Comparison of ENCODE assay signal across 10 mouse cellular contexts in the genomic region with DNA sequence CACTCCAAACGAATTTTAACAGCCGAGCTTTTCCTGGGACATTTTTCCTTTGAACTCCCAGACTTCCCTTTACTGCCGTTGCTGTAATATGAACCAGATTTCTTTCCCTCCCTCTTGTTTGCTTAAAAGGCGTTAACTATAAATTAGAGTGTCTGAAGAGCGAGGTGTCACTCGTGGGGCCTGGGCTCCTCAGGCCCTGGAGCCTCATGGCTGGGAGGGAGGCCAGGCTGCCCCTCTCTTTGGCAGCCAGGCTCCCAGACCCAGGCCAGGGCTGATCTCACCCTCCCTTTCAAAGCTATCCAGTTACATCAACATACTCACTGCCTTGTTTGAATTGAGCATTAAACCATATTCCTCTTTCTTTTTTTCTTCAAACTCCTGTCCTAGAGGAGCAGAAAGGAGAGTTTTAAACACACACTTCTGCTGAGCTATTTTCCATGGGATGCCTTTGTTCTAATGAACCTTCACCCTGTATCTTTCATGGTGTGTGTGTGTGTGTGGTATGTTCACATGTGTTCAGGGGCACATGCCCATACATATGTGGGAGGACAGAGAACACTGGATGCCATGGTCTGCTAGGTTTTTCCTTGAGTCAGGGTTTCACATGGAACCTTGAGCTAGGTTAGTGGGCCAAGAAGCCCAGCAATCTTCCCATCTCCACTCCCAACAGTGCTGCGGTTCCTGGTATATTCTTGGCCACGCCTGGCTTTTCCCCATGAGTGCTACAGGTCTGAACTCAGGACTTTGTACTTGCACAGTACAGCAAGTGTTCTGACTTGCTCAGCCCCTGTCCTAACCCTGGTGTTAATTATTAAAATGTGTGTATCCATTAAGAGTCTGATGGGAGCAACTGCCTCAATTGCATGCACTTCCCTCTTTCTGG.
A peak's percentile ranks its signal among the peaks of the same experiment; 100 is the strongest.
DNase-seq lines count a peak whose midpoint lies in the region; ATAC-seq lines count a peak whose summit lies in the region.
"Had no signal": no experiment of that assay in that cellular context is flagged by ENCODE, and none has a peak within 500 bp of the region (broad histone marks: within the 10 kb centered on the region; RNA-seq: fewer than 3 reads in every experiment).

No protein-coding gene starts in this region.

- no peaks in the 10 kb centered on the region for H3K36me3 ChIP-seq in forebrain, embryonic 10.5 days (replicated peaks)
- no peaks in the 10 kb centered on the region for H3K36me3 ChIP-seq in forebrain, embryonic 12.5 days (replicated peaks)
- H3K36me3 ChIP-seq in intestine, embryonic 15.5 days: no peaks in the 10 kb centered on the region
- no peaks in the 10 kb centered on the region for H3K36me3 ChIP-seq in limb, embryonic 13.5 days
- peaks cover 3% of the 10 kb centered on the region; the same call in 1 of the 2 replicates for H3K36me3 ChIP-seq in heart, embryonic 10.5 days

- peak overlapping the region; percentile 65 for H3K27ac ChIP-seq in forebrain, embryonic 10.5 days
- H3K27ac ChIP-seq in forebrain, embryonic 12.5 days: no peak overlapping the region
- H3K27ac ChIP-seq in intestine, embryonic 15.5 days: peak overlapping the region; percentile 74
- peak overlapping the region; percentile 82 for H3K27ac ChIP-seq in limb, embryonic 13.5 days
- H3K27ac ChIP-seq in heart, embryonic 10.5 days: no peak overlapping the region
- H3K27ac ChIP-seq: macrophage had no signal

- no peaks in the 10 kb centered on the region for H3K9me3 ChIP-seq in forebrain, embryonic 10.5 days
- no peaks in the 10 kb centered on the region for H3K9me3 ChIP-seq in forebrain, embryonic 12.5 days
- no peaks in the 10 kb centered on the region for H3K9me3 ChIP-seq in intestine, embryonic 15.5 days
- H3K9me3 ChIP-seq in limb, embryonic 13.5 days: no peaks in the 10 kb centered on the region
- no peaks in the 10 kb centered on the region for H3K9me3 ChIP-seq in heart, embryonic 10.5 days

- WGBS in forebrain, embryonic 10.5 days: 66% methylated on average over 8 of the region's 8 CpGs
- WGBS in forebrain, embryonic 12.5 days: 49% methylated on average over 8 of the region's 8 CpGs
- 21% methylated on average over 8 of the region's 8 CpGs for WGBS in intestine, embryonic 15.5 days
- WGBS in limb, embryonic 13.5 days: 16% methylated on average over 8 of the region's 8 CpGs
- WGBS in heart, embryonic 10.5 days: 53% methylated on average over 8 of the region's 8 CpGs

- ATAC-seq in forebrain, embryonic 12.5 days (ENCODE audit: low FRiP score): no peak
- peak; percentile 97 for ATAC-seq in intestine, embryonic 15.5 days
- peak; percentile 85 for ATAC-seq in limb, embryonic 13.5 days (ENCODE audit: low FRiP score, low read depth)

- no peak overlapping the region for H3K9ac ChIP-seq in forebrain, embryonic 12.5 days
- H3K9ac ChIP-seq in intestine, embryonic 15.5 days: no peak overlapping the region
- no peak overlapping the region for H3K9ac ChIP-seq in limb, embryonic 13.5 days

- H3K4me2 ChIP-seq in forebrain, embryonic 12.5 days: no peak overlapping the region
- H3K4me2 ChIP-seq in intestine, embryonic 15.5 days (replicated peaks): no peak overlapping the region
- 0 out of 2 replicates have a peak overlapping the region, but pooled peaks have one; percentile 3 for H3K4me2 ChIP-seq in limb, embryonic 13.5 days (replicated peaks)

- no peak overlapping the region for H3K4me3 ChIP-seq in forebrain, embryonic 10.5 days
- H3K4me3 ChIP-seq in forebrain, embryonic 12.5 days (replicated peaks): no peak overlapping the region
- H3K4me3 ChIP-seq in intestine, embryonic 15.5 days (replicated peaks): no peak overlapping the region
- H3K4me3 ChIP-seq in limb, embryonic 13.5 days: no peak overlapping the region
- no peak overlapping the region for H3K4me3 ChIP-seq in heart, embryonic 10.5 days

- peaks cover 41% of the 10 kb centered on the region for H3K4me1 ChIP-seq in forebrain, embryonic 10.5 days
- peaks cover 19% of the 10 kb centered on the region for H3K4me1 ChIP-seq in forebrain, embryonic 12.5 days
- peaks cover 7% of the 10 kb centered on the region for H3K4me1 ChIP-seq in intestine, embryonic 15.5 days (replicated peaks)
- peaks cover 67% of the 10 kb centered on the region for H3K4me1 ChIP-seq in limb, embryonic 13.5 days
- peaks cover 10% of the 10 kb centered on the region; the same call in 1 of the 2 replicates for H3K4me1 ChIP-seq in heart, embryonic 10.5 days

- peaks cover 20% of the 10 kb centered on the region; the same call in 1 of the 2 replicates for H3K27me3 ChIP-seq in forebrain, embryonic 10.5 days (ENCODE audit: poor library complexity, severe bottlenecking)
- H3K27me3 ChIP-seq in forebrain, embryonic 12.5 days: peaks cover 9% of the 10 kb centered on the region; the same call in 1 of the 2 replicates
- no peaks in the 10 kb centered on the region for H3K27me3 ChIP-seq in intestine, embryonic 15.5 days (replicated peaks)
- H3K27me3 ChIP-seq in limb, embryonic 13.5 days: no peaks in the 10 kb centered on the region; the same call in 1 of the 2 replicates
- no peaks in the 10 kb centered on the region for H3K27me3 ChIP-seq in heart, embryonic 10.5 days (ENCODE audit: insufficient read depth, poor library complexity, severe bottlenecking)

- no peak for DNase-seq in forebrain, embryonic 10.5 days (ENCODE audit: extremely low spot score, low spot score)
- DNase-seq in embryo, embryonic 10 days (ENCODE audit: low spot score): peak; percentile 64
- no peak for DNase-seq in urinary bladder, postnatal 14 days (ENCODE audit: low spot score)
- DNase-seq in heart, embryonic 10.5 days (ENCODE audit: low spot score): no peak
- no peak for DNase-seq in ovary, postnatal 36 days (ENCODE audit: low spot score)
- DNase-seq: cerebellum, adult 11-12 months had no signal

Comparison
In these comparisons a context has a peak if more than half of its experiments do, and no peak if none do; other contexts are left out.
1. H3K27ac ChIP-seq: peak in forebrain, embryonic 10.5 days (single experiment), intestine, embryonic 15.5 days (single experiment) and limb, embryonic 13.5 days (single experiment); none in forebrain, embryonic 12.5 days (single experiment) and heart, embryonic 10.5 days (single experiment).